Mouse (Mus musculus) mouse trophoblast stem cell (cell line): Measurements from ENCODE around the gene Gm2022.
"Not testable (repeated sequence)": the region's sequence is repeated elsewhere in the genome, so short reads cannot be mapped to it uniquely, and the experiment has no call there.

Experiments
- in situ Hi-C, 2 experiments: fragments of 300-500 bp; cut with MseI, MboI; formaldehyde crosslinking; loops; 2 replicates in 1 of 2; 3 replicates in 1 of 2; pipeline ENCODE4 v1.15.1; 2025

Gene Gm2022

DNA sequence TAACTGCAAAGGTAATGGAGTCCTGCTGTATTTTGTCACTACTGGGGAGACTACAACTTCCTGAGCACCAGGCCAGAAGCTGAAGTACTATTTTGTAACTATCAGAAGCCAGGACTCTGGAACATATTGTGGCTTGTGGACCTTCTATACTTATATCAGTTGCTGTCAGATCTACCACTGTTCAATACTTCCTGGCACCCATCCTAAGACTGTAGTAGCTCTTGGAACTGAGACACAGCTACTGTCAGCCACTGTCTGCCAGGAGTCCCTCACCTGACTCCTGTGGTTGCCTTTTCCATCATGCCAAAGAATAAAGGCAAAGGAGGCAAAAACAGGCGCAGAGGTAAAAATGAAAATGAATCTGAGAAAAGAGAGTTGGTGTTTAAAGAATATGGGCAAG lies at the start of gene Gm2022:
TSS of gene Gm2022 (plus strand) at position 301 of the 400 bp plus-strand sequence.
- in situ Hi-C loops = loop anchor here in 1 of 2 experiments (25.0 kb wide), 1 partner anchor 367 kb away; the partner anchor contains the start of genes Gm5662 and Gm8332

DNA sequence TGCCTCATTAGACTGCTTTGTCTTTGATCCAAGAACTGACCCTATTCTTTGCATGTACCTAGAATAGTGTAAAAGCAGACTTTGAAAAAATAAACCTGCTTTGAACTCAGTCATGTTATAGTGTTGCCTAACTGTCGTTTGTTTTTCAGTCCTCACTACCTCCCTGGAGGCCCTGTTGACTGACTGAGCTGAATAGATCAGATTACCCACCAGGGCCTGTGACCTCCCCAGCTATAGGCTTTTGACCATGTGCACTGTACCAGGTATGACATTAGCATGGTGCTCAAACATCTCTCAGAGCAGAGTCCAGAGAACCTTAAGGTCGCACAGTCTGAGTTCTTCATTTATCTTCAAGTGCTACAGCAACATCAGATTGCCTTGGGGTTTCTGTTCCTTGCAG lies 44.5 kb upstream of the Gm2022 start:
- in situ Hi-C loops = not testable (repeated sequence)

DNA sequence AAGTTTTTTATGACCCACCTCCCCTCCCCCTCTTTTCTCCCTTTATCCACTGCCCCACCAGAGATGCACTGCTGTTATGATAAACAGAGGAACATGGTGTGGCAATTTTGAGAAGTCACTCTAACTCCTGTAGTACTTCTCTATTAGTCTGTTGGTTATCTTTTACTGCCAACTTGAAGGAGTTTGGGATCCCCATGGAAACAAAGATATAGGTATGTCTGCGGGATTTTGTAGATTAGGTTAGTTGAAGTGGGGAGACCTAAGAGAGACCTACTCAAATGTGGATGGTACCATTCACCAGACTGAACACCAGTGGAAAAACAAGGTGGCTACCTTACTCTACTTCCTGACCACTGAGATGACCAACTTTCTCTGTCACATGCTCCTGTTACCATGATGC lies 39.1 kb upstream of the Gm2022 start:
- in situ Hi-C loops = not testable (repeated sequence)

DNA sequence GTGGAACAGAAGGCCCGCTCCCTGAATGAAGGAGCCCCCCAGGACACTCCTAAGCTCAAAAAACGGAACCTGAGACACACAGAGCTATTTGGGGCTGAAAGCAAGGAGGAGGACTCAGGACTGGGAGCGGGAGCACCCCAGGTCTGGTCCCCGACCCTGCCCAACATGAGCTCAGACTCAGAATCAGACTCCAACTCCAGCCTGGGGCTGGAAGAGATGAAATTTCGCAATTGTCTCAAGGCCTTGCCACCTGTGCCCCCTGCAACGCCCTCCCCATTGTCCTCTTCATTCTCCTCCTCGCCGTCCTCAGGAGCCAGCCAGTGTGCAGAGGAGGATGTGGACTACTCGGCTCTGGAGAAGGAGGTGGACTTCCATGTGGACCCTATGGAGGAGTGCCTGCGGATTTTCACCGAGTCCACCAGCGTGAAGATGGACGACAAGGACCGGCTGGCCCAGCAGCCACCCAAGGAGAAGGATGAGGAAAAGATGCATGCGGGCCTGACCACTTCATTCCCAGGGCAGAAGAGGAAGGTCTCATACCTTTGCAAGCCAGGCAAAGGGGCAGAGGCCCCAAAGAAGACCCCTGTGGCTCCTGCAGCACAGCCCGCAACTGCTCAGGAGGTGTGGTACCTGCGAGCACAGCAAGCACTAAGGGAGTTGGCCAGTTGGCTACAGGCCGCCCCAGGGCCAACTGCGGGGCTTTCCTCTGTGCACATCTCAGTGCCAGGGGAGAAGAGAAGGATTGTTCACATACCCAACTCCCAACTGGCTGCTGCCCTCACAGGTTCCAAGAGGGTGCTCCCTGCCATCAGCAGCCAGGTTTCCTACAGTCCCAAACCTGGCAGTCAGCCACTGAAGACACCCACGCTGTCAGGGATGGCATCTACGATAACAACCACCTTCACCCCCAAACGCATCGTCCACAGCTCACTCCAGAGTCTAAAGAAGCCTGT lies 33.2 kb upstream of the Gm2022 start:
- in situ Hi-C loops = not testable (repeated sequence)

DNA sequence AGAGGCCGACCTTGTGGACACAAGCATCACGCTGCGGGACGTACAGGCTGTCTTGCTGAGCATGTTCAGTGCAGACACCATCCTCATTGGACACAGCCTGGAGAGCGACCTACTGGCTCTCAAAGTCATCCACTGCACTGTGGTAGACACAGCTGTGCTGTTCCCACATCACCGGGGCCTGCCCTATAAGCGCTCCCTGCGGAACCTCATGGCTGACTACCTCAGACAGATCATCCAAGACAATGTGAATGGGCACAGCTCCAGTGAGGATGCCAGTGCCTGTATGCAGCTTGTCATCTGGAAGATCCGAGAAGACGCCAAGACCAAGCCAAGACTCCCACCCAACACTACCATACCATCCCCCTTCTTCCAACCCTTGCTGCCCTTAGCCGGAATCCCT lies 31.5 kb upstream of the Gm2022 start:
- in situ Hi-C loops = not testable (repeated sequence)

DNA sequence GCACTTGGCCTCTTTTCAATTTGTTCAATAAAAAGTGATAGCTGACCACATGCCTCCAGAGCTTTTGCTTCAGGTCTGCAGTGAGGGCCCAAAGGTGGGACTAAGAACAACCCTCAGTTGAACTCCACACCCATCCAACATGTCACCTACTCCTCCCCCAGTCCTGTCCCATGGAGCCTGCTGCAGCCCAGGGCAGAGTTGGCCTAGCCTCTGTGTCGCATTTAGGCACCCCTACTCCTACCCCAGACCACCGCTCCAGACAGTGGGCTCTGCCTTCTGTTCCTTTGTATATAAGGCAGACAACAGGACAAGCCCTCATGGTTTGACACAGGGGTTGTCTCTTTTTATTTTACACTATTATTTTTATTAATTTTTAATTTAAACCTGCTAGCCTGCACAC lies 31.1 kb upstream of the Gm2022 start:
- in situ Hi-C loops = not testable (repeated sequence)

DNA sequence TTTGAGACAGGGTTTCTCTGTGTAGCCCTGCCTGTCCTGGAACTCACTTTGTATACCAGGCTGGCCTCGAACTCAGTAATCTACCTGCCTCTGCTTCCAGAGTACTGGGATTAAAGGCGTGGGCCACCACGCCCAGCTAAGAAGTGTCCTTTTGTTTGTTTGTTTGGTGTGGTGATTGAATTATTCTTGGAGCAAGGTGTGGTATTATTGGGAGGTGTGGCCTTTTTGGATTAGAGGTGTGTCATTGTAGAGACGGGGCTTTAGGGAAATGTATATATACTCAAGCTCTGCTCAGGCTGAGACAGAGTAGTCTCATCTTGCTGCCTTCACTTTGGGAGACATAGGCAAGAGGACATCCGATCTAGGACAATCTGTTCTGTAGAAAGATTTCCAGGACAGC lies 21.4 kb upstream of the Gm2022 start, which contains the start of gene Gm2016:
TSS of gene Gm2016 (plus strand) at position 301 of the 400 bp plus-strand sequence.
- in situ Hi-C loops = not testable (repeated sequence)

DNA sequence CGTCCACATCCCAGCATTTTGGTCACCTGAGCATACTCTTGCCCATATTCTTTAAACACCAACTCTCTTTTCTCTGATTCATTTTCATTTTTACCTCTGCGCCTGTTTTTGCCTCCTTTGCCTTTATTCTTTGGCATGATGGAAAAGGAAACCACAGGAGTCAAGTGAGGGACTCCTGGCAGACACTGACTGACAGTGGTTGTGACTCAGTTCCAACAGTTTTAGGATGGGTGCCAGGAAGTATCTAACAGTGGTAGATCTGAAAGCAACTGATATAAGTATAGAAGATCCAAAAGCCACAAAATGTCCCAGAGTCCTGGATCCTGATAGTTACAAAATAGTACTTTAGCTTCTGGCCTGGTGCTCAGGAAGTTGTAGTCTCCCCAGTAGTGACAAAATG lies 24.6 kb downstream of the Gm2022 start, which contains the start of gene Gm2035:
TSS of gene Gm2035 (minus strand) at position 137 of the 400 bp plus-strand sequence.
- in situ Hi-C loops = not testable (repeated sequence)
